Mouse (Mus musculus): ENCODE results near the gene Rgs7.

GRCm38 (mm10) chr1:175433622-175434204 is 58.6 kb downstream of the Rgs7 start:
- TF ChIP-seq EP300 (IDR thresholded peaks at IDR 0.05; ENCODE audit: low read depth) (no peak), CTCF (IDR thresholded peaks at IDR 0.05; ENCODE audit: low read depth) (no peak)

Data from liver, embryonic 14.5 days (tissue).